In the genomic region with DNA sequence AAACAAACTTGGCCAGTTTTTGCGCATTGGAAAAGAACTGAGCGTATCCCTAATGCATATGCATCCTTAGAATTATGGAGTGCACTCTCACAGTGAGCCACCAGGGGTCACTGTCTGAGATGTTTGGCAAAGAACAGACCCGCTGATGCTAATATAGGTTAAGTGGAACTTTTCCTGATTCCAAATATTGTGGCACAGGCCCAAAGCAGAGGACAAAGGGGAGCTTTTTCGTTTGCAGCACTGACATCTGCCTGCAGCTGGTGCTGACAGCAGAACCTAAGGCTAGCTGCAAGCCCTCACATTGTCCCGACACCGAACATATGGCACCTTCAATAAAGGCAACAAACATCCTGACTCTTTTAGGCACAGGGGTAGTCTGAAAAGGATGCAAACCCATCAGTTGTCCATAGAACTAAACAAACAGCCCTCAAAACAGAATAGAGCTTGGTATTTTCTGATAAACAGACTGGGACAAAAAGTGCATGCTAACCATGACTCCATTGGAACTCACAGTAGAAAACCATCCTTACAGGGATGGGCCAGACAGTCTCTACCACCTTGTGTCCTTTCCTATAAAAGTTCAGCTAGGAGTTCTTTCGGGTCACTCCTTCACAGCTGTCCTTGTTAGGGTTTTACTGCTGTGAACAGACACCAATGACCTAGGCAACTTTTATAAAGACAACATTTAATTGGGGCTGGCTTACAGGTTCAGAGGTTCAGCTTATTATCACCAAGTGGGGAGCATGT, we compare ENCODE assay signal across 8 mouse cellular contexts.
DNase-seq lines count a peak whose midpoint lies in the region; ATAC-seq and TF ChIP-seq lines count a peak whose summit lies in the region.
"Had no signal": no experiment of that assay in that cellular context is flagged by ENCODE, and none has a peak within 500 bp of the region (broad histone marks: within the 10 kb centered on the region; RNA-seq: fewer than 3 reads in every experiment).

No protein-coding gene starts in this region.

- no peaks in the 10 kb centered on the region for H3K36me3 ChIP-seq in intestine, postnatal 0 days (ENCODE audit: control insufficient read depth, insufficient read depth)
- no peaks in the 10 kb centered on the region for H3K36me3 ChIP-seq in midbrain, embryonic 13.5 days
- H3K36me3 ChIP-seq in stomach, embryonic 14.5 days (ENCODE audit: control insufficient read depth, insufficient read depth, low read length) = no peaks in the 10 kb centered on the region

- no peaks in the 10 kb centered on the region for H3K4me1 ChIP-seq in cerebellum, adult 2 months (ENCODE audit: control insufficient read depth, insufficient read depth, low read length)
- no peaks in the 10 kb centered on the region for H3K4me1 ChIP-seq in intestine, postnatal 0 days (replicated peaks; ENCODE audit: control insufficient read depth, insufficient read depth, low read length)
- peaks cover 5% of the 10 kb centered on the region; the same call in 1 of the 2 replicates for H3K4me1 ChIP-seq in midbrain, embryonic 13.5 days (replicated peaks)
- H3K4me1 ChIP-seq in stomach, embryonic 14.5 days (ENCODE audit: control insufficient read depth, insufficient read depth, low read length) = no peaks in the 10 kb centered on the region

- no peak overlapping the region for H3K4me3 ChIP-seq in cerebellum, adult 2 months (replicated peaks; ENCODE audit: insufficient read depth, low read depth, low read length)
- H3K4me3 ChIP-seq in intestine, postnatal 0 days (ENCODE audit: low read depth, low read length) = no peak overlapping the region
- no peak overlapping the region for H3K4me3 ChIP-seq in midbrain, embryonic 13.5 days (replicated peaks)
- no peak overlapping the region for H3K4me3 ChIP-seq in stomach, embryonic 14.5 days (ENCODE audit: low read depth, low read length)

- intact Hi-C loops in left cerebral cortex, postnatal 25 days (cut with DNase I) = loop anchor here (2.0 kb wide), 1 partner anchor 296 kb away; no protein-coding TSS in a partner anchor

- H3K9ac ChIP-seq in intestine, postnatal 0 days (ENCODE audit: low read depth, low read length) = no peak overlapping the region
- H3K9ac ChIP-seq in midbrain, embryonic 13.5 days (replicated peaks) = no peak overlapping the region
- no peak overlapping the region for H3K9ac ChIP-seq in stomach, embryonic 14.5 days (replicated peaks; ENCODE audit: low read depth, low read length)

- H3K27me3 ChIP-seq in cerebellum, adult 2 months (ENCODE audit: control insufficient read depth, insufficient read depth, low read length) = no peaks in the 10 kb centered on the region
- no peaks in the 10 kb centered on the region for H3K27me3 ChIP-seq in intestine, postnatal 0 days (replicated peaks; ENCODE audit: control insufficient read depth, insufficient read depth, low read length)
- no peaks in the 10 kb centered on the region for H3K27me3 ChIP-seq in midbrain, embryonic 13.5 days
- H3K27me3 ChIP-seq in stomach, embryonic 14.5 days (ENCODE audit: control insufficient read depth, insufficient read depth, low read length) = no peaks in the 10 kb centered on the region

- no peak for ATAC-seq in intestine, postnatal 0 days
- peak; percentile 57 for ATAC-seq in midbrain, embryonic 13.5 days
- ATAC-seq in stomach, embryonic 14.5 days (ENCODE audit: insufficient number of reproducible peaks, insufficient read depth, low FRiP score, low read depth) = peak; percentile 72; the same call in 1 of the 2 replicates

- no peak overlapping the region for H3K4me2 ChIP-seq in intestine, postnatal 0 days (replicated peaks; ENCODE audit: low read depth)
- no peak overlapping the region for H3K4me2 ChIP-seq in midbrain, embryonic 13.5 days (replicated peaks)
- H3K4me2 ChIP-seq in stomach, embryonic 14.5 days (replicated peaks; ENCODE audit: low read depth, low read length) = no peak overlapping the region

- 32% methylated on average over 7 of the region's 7 CpGs for WGBS in cerebellum, adult 2 months
- 45% methylated on average over 7 of the region's 7 CpGs for WGBS in intestine, postnatal 0 days
- 57% methylated on average over 7 of the region's 7 CpGs for WGBS in midbrain, embryonic 13.5 days
- 49% methylated on average over 7 of the region's 7 CpGs for WGBS in stomach, embryonic 14.5 days

- DNase-seq in ZHBTc4 (ENCODE audit: low read depth, low spot score) = peak; percentile 77
- DNase-seq in cerebellum, adult 2 months = peak; percentile 52 to 67
- peak; percentile 62 to 78 for DNase-seq in frontal cortex, postnatal 10 days (ENCODE audit: low spot score in 2 of 2)
- DNase-seq in left cerebral cortex, postnatal 25 days (ENCODE audit: low spot score in 2 of 2) = peak; percentile 76 to 84

- peak; percentile 65 for TF ChIP-seq CTCF in cerebellum, adult 2 months (IDR thresholded peaks at IDR 0.05; ENCODE audit: borderline replicate concordance, insufficient read depth, low read depth, low read length)
- TF ChIP-seq CTCF in intestine, postnatal 0 days (IDR thresholded peaks at IDR 0.05; ENCODE audit: low read depth) = peak; percentile 88

- H3K27ac ChIP-seq in cerebellum, adult 2 months (ENCODE audit: insufficient read depth, low read length) = no peak overlapping the region
- no peak overlapping the region for H3K27ac ChIP-seq in intestine, postnatal 0 days (ENCODE audit: low read depth, low read length)
- H3K27ac ChIP-seq in midbrain, embryonic 13.5 days = no peak overlapping the region
- H3K27ac ChIP-seq in stomach, embryonic 14.5 days (ENCODE audit: low read length) = no peak overlapping the region
- H3K27ac ChIP-seq: macrophage had no signal

- H3K9me3 ChIP-seq in intestine, postnatal 0 days (ENCODE audit: control insufficient read depth) = no peaks in the 10 kb centered on the region
- no peaks in the 10 kb centered on the region for H3K9me3 ChIP-seq in midbrain, embryonic 13.5 days
- H3K9me3 ChIP-seq in stomach, embryonic 14.5 days (ENCODE audit: control insufficient read depth, low read depth, low read length) = no peaks in the 10 kb centered on the region

- TF ChIP-seq POLR2A in cerebellum, adult 2 months (IDR thresholded peaks at IDR 0.05; ENCODE audit: borderline replicate concordance, insufficient read depth, low read length) = no peak
